Mouse (Mus musculus) small intestine, adult 2 months (tissue): ENCODE measurements at regions not wholly inside any gene's neighbourhood (a gene's known extent, or its start where the extent isn't known, plus 50 kb on each side); places are given as distances from the start of the nearest gene placed in this dataset.
"Not testable (repeated sequence)": the region's sequence is repeated elsewhere in the genome, so short reads cannot be mapped to it uniquely, and the experiment has no call there.

Experiments used
- H3K27ac ChIP-seq: fragments of 200-500 bp; 2 replicates; pipeline ENCODE4 v1.5.1; 2012; ENCODE audit warnings: low read depth, low read length, control low read depth, inconsistent platforms; ENCODE audit not compliant: insufficient read depth
- H3K27me3 ChIP-seq: fragments of 200-500 bp; 2 replicates; pipeline ENCODE4 v1.6.1; 2012; ENCODE audit warnings: mild to moderate bottlenecking, moderate library complexity, low read length, inconsistent platforms; ENCODE audit not compliant: control insufficient read depth, insufficient read depth
- H3K36me3 ChIP-seq: fragments of 200-500 bp; 2 replicates; pipeline ENCODE4 v1.6.1; 2012; ENCODE audit warnings: mild to moderate bottlenecking, low read length, control low read depth, inconsistent platforms; ENCODE audit not compliant: control insufficient read depth, insufficient read depth
- H3K4me1 ChIP-seq: fragments of 200-500 bp; 2 replicates; pipeline ENCODE4 v1.6.1; 2012; ENCODE audit warnings: low read length, inconsistent platforms, mixed read lengths; ENCODE audit not compliant: control insufficient read depth, insufficient read depth, insufficient read length
- H3K4me3 ChIP-seq: fragments of 200-500 bp; 2 replicates; pipeline ENCODE4 v1.5.1; 2012; ENCODE audit warnings: low read depth, mild to moderate bottlenecking, control low read depth, inconsistent platforms, low read length, moderate library complexity
- CTCF ChIP-seq: fragments of 200-500 bp; IDR thresholded peaks from 2 replicates; pipeline ENCODE4 v1.5.1; 2012; ENCODE audit warnings: low read depth, mild to moderate bottlenecking, control low read depth, inconsistent platforms, low read length, moderate library complexity, mixed read lengths; ENCODE audit not compliant: insufficient replicate concordance, insufficient read length; ENCODE audit errors: extremely low read depth
- POLR2A ChIP-seq: fragments of 200-500 bp; IDR thresholded peaks from 2 replicates; pipeline ENCODE4 v1.6.1; 2012; ENCODE audit warnings: low read depth, mild to moderate bottlenecking, control low read depth, inconsistent platforms, low read length, moderate library complexity
- WGBS: fragments of 180-500 bp; shearing (Covaris S2); methylation state at CpG from one replicate; pipeline ENCODE4 v1.1.7; 2018; 5-methylcytosine and 5-hydroxymethylcytosine counted together

DNA sequence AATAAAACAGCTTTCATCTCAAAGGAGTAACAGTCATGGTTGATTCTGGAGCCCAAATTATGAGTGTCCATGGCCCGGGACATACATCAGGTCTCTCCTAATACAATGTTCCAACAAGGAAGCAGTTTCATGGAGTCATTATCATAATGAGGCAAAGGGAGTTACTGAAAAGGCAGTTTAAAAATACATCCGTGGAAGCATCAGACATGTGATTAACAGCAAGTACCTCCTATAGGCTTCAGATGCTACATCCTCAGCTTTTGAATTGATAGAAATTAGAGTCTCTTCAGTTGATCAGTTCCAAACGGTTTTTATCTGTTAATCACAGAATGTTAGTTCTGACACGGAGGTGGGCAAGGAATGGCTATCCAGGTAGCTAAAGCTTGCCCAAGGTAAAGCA, 110.5 kb downstream of the Rchy1 start:
- WGBS: 69% methylated on average over 4 of the region's 4 CpGs
- Histone ChIP-seq H3K4me1 (no peaks in the 10 kb centered on the region), H3K27ac (no peak overlapping the region), H3K27me3 (no peaks in the 10 kb centered on the region), H3K4me3 (no peak overlapping the region), H3K36me3 (no peaks in the 10 kb centered on the region)
- TF ChIP-seq POLR2A (no peak), CTCF (no peak)

DNA sequence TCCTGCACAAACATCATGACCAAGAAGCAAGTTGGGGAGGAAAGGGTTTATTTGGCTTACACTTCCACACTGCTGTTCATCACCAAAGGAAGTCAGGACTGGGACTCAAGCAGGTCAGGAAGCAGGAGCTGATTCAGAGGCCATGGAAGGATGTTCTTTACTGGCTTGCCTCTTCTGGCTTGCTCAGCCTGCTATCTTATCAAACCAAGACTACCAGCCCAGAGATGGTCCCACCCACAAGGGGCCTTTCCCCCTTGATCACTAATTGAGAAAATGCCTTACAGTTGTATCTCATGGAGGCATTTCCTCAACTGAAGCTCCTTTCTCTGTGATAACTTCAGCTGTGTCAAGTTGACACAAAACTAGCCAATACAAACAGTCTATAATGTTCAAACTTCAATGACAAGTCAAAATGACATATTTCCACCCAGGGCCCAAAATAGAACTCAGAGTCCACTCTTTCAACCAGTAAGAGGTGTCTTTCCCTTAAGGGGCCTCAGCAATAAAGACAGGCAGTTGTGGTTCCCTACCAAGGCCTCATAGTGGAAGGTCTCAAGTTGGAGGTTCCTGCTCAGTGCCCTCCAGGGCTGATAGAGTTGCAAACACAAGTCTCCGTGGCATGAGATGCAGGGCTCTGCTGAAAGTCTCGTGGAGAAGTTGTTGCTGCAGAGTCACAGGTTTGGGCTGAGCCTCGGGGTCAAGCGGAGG, 111.9 kb downstream of the Rchy1 start:
- not testable (repeated sequence) for H3K27me3 ChIP-seq, H3K27ac ChIP-seq, H3K4me3 ChIP-seq, H3K36me3 ChIP-seq, H3K4me1 ChIP-seq
- WGBS: 74% methylated on average over 4 of the region's 4 CpGs

DNA sequence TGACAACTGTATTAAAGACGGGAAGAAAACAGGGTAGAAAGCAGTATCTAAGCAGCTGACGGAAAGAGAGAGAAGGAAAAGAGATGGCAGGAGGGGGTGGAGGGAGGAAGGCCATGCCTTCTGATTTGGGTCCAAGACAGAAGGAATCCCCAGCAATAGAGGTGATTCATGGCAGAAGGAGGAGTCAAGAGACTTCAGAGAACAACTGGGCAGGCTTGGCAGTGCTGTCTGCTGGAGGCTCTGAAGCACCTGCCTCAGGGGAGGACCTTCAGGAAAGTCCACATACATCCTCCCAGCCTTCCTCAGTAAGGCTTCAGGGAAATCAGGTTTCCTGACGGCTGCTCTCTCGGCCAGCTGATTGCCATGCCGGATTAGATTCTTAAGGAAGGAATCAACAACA, 112.4 kb downstream of the Rchy1 start:
- H3K27me3 ChIP-seq: no peaks in the 10 kb centered on the region
- no peak overlapping the region for H3K4me3 ChIP-seq
- no peak for TF ChIP-seq POLR2A
- no peak for TF ChIP-seq CTCF
- H3K4me1 ChIP-seq: no peaks in the 10 kb centered on the region
- H3K36me3 ChIP-seq: no peaks in the 10 kb centered on the region
- no peak overlapping the region for H3K27ac ChIP-seq
- 90% methylated on average over 5 of the region's 5 CpGs for WGBS

DNA sequence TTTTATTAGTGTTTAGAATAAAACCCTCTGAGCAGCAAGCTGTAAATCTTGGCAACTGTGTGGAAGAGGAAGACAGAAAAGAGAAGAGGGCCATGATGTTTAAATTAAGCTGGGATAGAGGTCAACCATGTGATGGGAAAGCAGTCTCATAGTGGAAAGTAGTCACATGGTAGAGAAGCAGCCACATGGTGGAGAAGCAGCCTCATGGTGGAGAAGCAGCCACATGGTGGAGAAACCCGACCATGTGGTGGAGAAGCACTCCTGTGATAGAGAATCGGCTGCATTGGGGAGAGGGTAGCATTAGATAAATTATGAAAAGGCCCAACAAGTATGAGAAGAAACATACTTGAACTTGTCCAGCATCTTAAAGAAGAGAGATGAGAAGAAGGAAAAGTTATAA, 113.3 kb downstream of the Rchy1 start:
- no peak for TF ChIP-seq POLR2A
- no peak for TF ChIP-seq CTCF
- Histone ChIP-seq H3K36me3 (no peaks in the 10 kb centered on the region), H3K27me3 (no peaks in the 10 kb centered on the region), H3K4me1 (no peaks in the 10 kb centered on the region), H3K27ac (no peak overlapping the region), H3K4me3 (no peak overlapping the region)
- 81% methylated on average over 2 of the region's 2 CpGs for WGBS

DNA sequence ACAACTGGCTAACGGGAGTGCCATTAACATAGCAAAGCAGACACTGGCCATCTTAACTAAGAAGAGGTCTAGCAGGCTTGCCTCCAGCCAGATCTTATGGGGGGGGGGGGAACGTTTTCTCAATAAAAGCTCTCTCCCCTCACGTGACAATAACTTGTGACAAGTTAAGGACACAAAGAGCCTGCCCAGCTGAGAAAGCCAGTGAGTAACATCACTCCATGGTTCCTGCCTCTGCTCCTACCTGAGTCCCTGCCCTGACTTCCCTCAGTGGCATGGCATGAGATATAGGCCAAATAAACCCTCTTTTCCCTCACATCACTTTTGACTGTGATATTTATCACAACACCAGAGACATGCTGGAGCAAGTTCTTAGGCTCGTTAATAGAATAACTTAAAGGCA, 113.8 kb downstream of the Rchy1 start:
- Histone ChIP-seq H3K27ac (no peak overlapping the region), H3K27me3 (no peaks in the 10 kb centered on the region)
- 71% methylated on average over 4 of the region's 4 CpGs for WGBS

DNA sequence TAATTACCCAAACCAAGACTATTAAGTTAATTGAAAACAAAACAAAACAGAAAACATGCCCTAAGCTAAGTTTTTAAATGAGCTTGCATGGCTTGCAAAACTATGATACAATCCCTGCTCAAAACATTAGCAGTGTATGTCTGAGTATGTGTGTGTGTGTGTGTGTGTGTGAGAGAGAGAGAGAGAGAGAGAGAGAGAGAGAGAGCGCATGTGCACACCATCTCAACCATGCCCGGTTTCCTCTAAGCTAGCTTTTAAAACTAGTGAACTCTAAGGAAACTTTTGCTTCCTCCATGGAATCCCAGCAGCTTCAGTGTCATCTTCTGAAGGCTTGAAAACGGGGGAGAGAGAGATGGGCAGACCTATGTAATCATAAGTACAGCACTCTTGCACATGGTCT, 114.3 kb downstream of the Rchy1 start:
- 81% methylated on average over 3 of the region's 3 CpGs for WGBS
- H3K4me3 ChIP-seq: no peak overlapping the region
- H3K27me3 ChIP-seq: no peaks in the 10 kb centered on the region
- no peak overlapping the region for H3K27ac ChIP-seq
- H3K4me1 ChIP-seq: no peaks in the 10 kb centered on the region
- no peaks in the 10 kb centered on the region for H3K36me3 ChIP-seq
- TF ChIP-seq POLR2A (no peak), CTCF (no peak)

More for the DNA sequence above, 113.8 kb downstream of the Rchy1 start:
- H3K4me3 ChIP-seq: no peak overlapping the region
- TF ChIP-seq POLR2A: no peak
- no peaks in the 10 kb centered on the region for H3K4me1 ChIP-seq
- no peaks in the 10 kb centered on the region for H3K36me3 ChIP-seq

DNA sequence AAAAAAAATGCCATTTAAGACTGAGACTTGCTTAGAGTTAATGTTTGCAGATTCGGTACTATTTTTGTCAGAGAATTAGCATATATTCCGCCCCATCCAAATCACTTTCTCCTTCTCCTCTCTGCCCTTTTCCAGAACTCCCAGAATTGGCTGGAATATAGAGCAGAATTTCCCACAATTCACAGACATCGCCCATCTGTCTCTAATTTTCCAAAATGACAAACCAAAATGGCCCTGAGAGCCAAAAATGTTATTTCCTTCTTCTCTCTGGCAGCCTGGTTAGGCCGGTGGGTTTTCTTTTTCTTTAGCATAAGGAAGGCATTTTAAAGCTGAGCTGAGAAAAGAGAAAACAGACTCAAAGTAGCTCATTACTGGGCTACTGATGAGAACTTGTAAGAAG, 119.8 kb downstream of the Rchy1 start:
- WGBS: 85% methylated on average over 4 of the region's 4 CpGs
- Histone ChIP-seq H3K27ac (no peak overlapping the region), H3K27me3 (no peaks in the 10 kb centered on the region), H3K4me1 (no peaks in the 10 kb centered on the region), H3K36me3 (no peaks in the 10 kb centered on the region), H3K4me3 (no peak overlapping the region)
- TF ChIP-seq POLR2A: no peak
- TF ChIP-seq CTCF: no peak

DNA sequence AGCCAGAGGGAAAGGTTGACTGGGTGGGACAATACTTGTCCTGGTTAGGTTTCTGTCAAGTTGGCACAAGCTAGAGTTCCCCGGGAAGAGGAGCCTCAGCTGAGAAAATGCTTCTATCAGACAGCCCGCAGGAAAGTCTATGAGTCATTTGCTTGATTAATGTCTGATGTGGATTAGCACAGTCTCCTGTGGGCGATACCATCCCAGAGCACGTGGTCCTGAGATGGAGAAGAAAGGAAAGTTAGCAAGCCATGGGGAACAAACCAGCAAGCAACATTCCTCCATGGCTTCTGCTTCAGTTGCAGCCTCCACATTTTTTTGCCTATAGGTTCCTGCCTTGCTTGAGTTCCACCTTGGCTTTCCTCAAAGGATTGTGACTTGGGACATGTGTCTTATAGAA, 121.8 kb downstream of the Rchy1 start:
- TF ChIP-seq POLR2A (no peak), CTCF (no peak)
- no peak overlapping the region for H3K27ac ChIP-seq
- no peaks in the 10 kb centered on the region for H3K4me1 ChIP-seq
- H3K4me3 ChIP-seq: no peak overlapping the region
- no peaks in the 10 kb centered on the region for H3K27me3 ChIP-seq
- H3K36me3 ChIP-seq: no peaks in the 10 kb centered on the region
- 66% methylated on average over 4 of the region's 4 CpGs for WGBS
